Mouse (Mus musculus): ENCODE measurements around the gene Inpp5e. TPM values are rescaled to one million over a fixed set of nuclear protein-coding genes. Genes with fewer than 3 reads are reported as not detected.

Inpp5e gene
- polyA plus RNA-seq, 1 experiment from 2014 or later: 15.5 TPM

GRCm38 (mm10) chr2:26442843-26443242 lies 33.8 kb upstream of the Inpp5e start:
- H3K36me3 ChIP-seq: peaks cover 41% of the 10 kb centered on the region
- H3K27ac ChIP-seq (replicated peaks): no peak overlapping the region
- 83% methylated on average over 1 of the region's 1 CpGs for WGBS
- H3K27me3 ChIP-seq (replicated peaks): no peaks in the 10 kb centered on the region
- H3K4me3 ChIP-seq: peak overlapping the region; percentile 95; the same call in 1 of the 2 replicates
- H3K4me1 ChIP-seq: peaks cover 40% of the 10 kb centered on the region
- peak overlapping the region; percentile 94; the same call in 1 of the 2 replicates for H3K9ac ChIP-seq
- ATAC-seq (ENCODE audit: extremely low read depth, insufficient number of reproducible peaks, low FRiP score, low TSS enrichment): no peak
- H3K9me3 ChIP-seq: no peaks in the 10 kb centered on the region
- peak overlapping the region; percentile 91 for H3K4me2 ChIP-seq

GRCm38 (mm10) chr2:26441688-26442087 lies 32.7 kb upstream of the Inpp5e start:
- Histone ChIP-seq H3K4me3 (no peak overlapping the region), H3K27me3 (replicated peaks) (no peaks in the 10 kb centered on the region), H3K27ac (replicated peaks) (no peak overlapping the region), H3K4me1 (peaks cover 37% of the 10 kb centered on the region), H3K4me2 (no peak overlapping the region), H3K9ac (no peak overlapping the region), H3K9me3 (no peaks in the 10 kb centered on the region), H3K36me3 (peaks cover 51% of the 10 kb centered on the region)
- WGBS: 69% methylated on average over 5 of the region's 5 CpGs
- no peak for ATAC-seq (ENCODE audit: extremely low read depth, insufficient number of reproducible peaks, low FRiP score, low TSS enrichment)

GRCm38 (mm10) chr2:26441261-26441660 lies 32.3 kb upstream of the Inpp5e start:
- Histone ChIP-seq H3K9me3 (no peaks in the 10 kb centered on the region), H3K27ac (replicated peaks) (no peak overlapping the region), H3K4me1 (peaks cover 34% of the 10 kb centered on the region), H3K27me3 (replicated peaks) (no peaks in the 10 kb centered on the region), H3K4me3 (no peak overlapping the region), H3K4me2 (no peak overlapping the region), H3K36me3 (peaks cover 52% of the 10 kb centered on the region), H3K9ac (no peak overlapping the region)
- WGBS: 89% methylated on average over 4 of the region's 4 CpGs
- ATAC-seq (ENCODE audit: extremely low read depth, insufficient number of reproducible peaks, low FRiP score, low TSS enrichment): no peak

- H3K4me1 ChIP-seq: peaks cover 32% of the 10 kb centered on the region
- H3K27ac ChIP-seq (replicated peaks): no peak overlapping the region
- no peaks in the 10 kb centered on the region for H3K9me3 ChIP-seq
- no peak overlapping the region for H3K9ac ChIP-seq
- ATAC-seq (ENCODE audit: extremely low read depth, insufficient number of reproducible peaks, low FRiP score, low TSS enrichment): no peak
- H3K4me3 ChIP-seq: no peak overlapping the region
- H3K4me2 ChIP-seq: no peak overlapping the region
- H3K36me3 ChIP-seq: peaks cover 68% of the 10 kb centered on the region
- 86% methylated on average over 6 of the region's 6 CpGs for WGBS
- no peaks in the 10 kb centered on the region for H3K27me3 ChIP-seq (replicated peaks)
These were observed 30.7 kb upstream of the Inpp5e start for GRCm38 (mm10) chr2:26439671-26440070.

- Histone ChIP-seq H3K9ac (no peak overlapping the region), H3K4me2 (no peak overlapping the region), H3K4me1 (peaks cover 21% of the 10 kb centered on the region), H3K4me3 (no peak overlapping the region), H3K27me3 (replicated peaks) (no peaks in the 10 kb centered on the region), H3K27ac (replicated peaks) (no peak overlapping the region), H3K36me3 (peaks cover 81% of the 10 kb centered on the region), H3K9me3 (no peaks in the 10 kb centered on the region)
- ATAC-seq (ENCODE audit: extremely low read depth, insufficient number of reproducible peaks, low FRiP score, low TSS enrichment): no peak
- WGBS: 89% methylated on average over 7 of the region's 7 CpGs
These were observed 29.4 kb upstream of the Inpp5e start for GRCm38 (mm10) chr2:26438373-26438772.

- 0 out of 2 replicates have a peak overlapping the region, but pooled peaks have one; percentile 2 for H3K9ac ChIP-seq
- H3K4me2 ChIP-seq: no peak overlapping the region
- H3K4me1 ChIP-seq: peaks cover 14% of the 10 kb centered on the region; the same call in 1 of the 2 replicates
- H3K36me3 ChIP-seq: peaks cover 92% of the 10 kb centered on the region
- no peaks in the 10 kb centered on the region for H3K9me3 ChIP-seq
- 56% methylated on average over 4 of the region's 4 CpGs for WGBS
- no peak overlapping the region for H3K27ac ChIP-seq (replicated peaks)
- no peak overlapping the region for H3K4me3 ChIP-seq
- H3K27me3 ChIP-seq (replicated peaks): no peaks in the 10 kb centered on the region
- no peak for ATAC-seq (ENCODE audit: extremely low read depth, insufficient number of reproducible peaks, low FRiP score, low TSS enrichment)
These were observed 28.2 kb upstream of the Inpp5e start for GRCm38 (mm10) chr2:26437221-26437620.

- Histone ChIP-seq H3K9ac (no peak overlapping the region), H3K4me3 (no peak overlapping the region), H3K27ac (replicated peaks) (no peak overlapping the region), H3K9me3 (no peaks in the 10 kb centered on the region), H3K27me3 (replicated peaks) (no peaks in the 10 kb centered on the region), H3K36me3 (peaks cover 94% of the 10 kb centered on the region), H3K4me2 (no peak overlapping the region), H3K4me1 (peaks cover 14% of the 10 kb centered on the region; the same call in 1 of the 2 replicates)
- 86% methylated on average over 7 of the region's 7 CpGs for WGBS
- ATAC-seq (ENCODE audit: extremely low read depth, insufficient number of reproducible peaks, low FRiP score, low TSS enrichment): no peak
These were observed 26.0 kb upstream of the Inpp5e start for GRCm38 (mm10) chr2:26434791-26435572.

- WGBS: 96% methylated on average over 5 of the region's 5 CpGs
- H3K9me3 ChIP-seq: no peaks in the 10 kb centered on the region
- no peak overlapping the region for H3K27ac ChIP-seq (replicated peaks)
- H3K4me1 ChIP-seq: no peaks in the 10 kb centered on the region
- peaks cover 98% of the 10 kb centered on the region for H3K36me3 ChIP-seq
- ATAC-seq (ENCODE audit: extremely low read depth, insufficient number of reproducible peaks, low FRiP score, low TSS enrichment): no peak
- H3K27me3 ChIP-seq (replicated peaks): no peaks in the 10 kb centered on the region
- H3K9ac ChIP-seq: no peak overlapping the region
- H3K4me3 ChIP-seq: no peak overlapping the region
- no peak overlapping the region for H3K4me2 ChIP-seq
These were observed 20.8 kb upstream of the Inpp5e start for GRCm38 (mm10) chr2:26429851-26430250.

GRCm38 (mm10) chr2:26424541-26424940 lies 15.5 kb upstream of the Inpp5e start:
- H3K9me3 ChIP-seq: no peaks in the 10 kb centered on the region
- H3K4me3 ChIP-seq: no peak overlapping the region
- no peak overlapping the region for H3K27ac ChIP-seq (replicated peaks)
- H3K36me3 ChIP-seq: peaks cover 99% of the 10 kb centered on the region
- H3K4me2 ChIP-seq: no peak overlapping the region
- no peak for ATAC-seq (ENCODE audit: extremely low read depth, insufficient number of reproducible peaks, low FRiP score, low TSS enrichment)
- 90% methylated on average over 2 of the region's 2 CpGs for whole genome bisulfite sequencing
- 0 out of 2 replicates have a peak, but pooled peaks cover 4% of the 10 kb centered on the region for H3K4me1 ChIP-seq
- H3K27me3 ChIP-seq (replicated peaks): no peaks in the 10 kb centered on the region
- no peak overlapping the region for H3K9ac ChIP-seq

- 0 out of 2 replicates have a peak, but pooled peaks cover 4% of the 10 kb centered on the region for H3K4me1 ChIP-seq
- no peak overlapping the region for H3K4me2 ChIP-seq
- no peak overlapping the region for H3K27ac ChIP-seq (replicated peaks)
- H3K9me3 ChIP-seq: no peaks in the 10 kb centered on the region
- no peaks in the 10 kb centered on the region for H3K27me3 ChIP-seq (replicated peaks)
- H3K36me3 ChIP-seq: peaks cover 99% of the 10 kb centered on the region
- WGBS: 83% methylated on average over 1 of the region's 1 CpGs
- ATAC-seq (ENCODE audit: extremely low read depth, insufficient number of reproducible peaks, low FRiP score, low TSS enrichment): no peak
- no peak overlapping the region for H3K9ac ChIP-seq
- no peak overlapping the region for H3K4me3 ChIP-seq
These were observed 14.1 kb upstream of the Inpp5e start for GRCm38 (mm10) chr2:26423086-26423485.

GRCm38 (mm10) chr2:26421969-26422368 lies 13.0 kb upstream of the Inpp5e start:
- H3K4me3 ChIP-seq: no peak overlapping the region
- no peak overlapping the region for H3K4me2 ChIP-seq
- H3K27ac ChIP-seq (replicated peaks): no peak overlapping the region
- H3K4me1 ChIP-seq: 0 out of 2 replicates have a peak, but pooled peaks cover 4% of the 10 kb centered on the region
- H3K36me3 ChIP-seq: peaks cover 99% of the 10 kb centered on the region
- H3K9ac ChIP-seq: no peak overlapping the region
- H3K27me3 ChIP-seq (replicated peaks): no peaks in the 10 kb centered on the region
- ATAC-seq (ENCODE audit: extremely low read depth, insufficient number of reproducible peaks, low FRiP score, low TSS enrichment): no peak
- H3K9me3 ChIP-seq: no peaks in the 10 kb centered on the region
- WGBS: 86% methylated on average over 2 of the region's 2 CpGs

GRCm38 (mm10) chr2:26418120-26418519 lies 9.1 kb upstream of the Inpp5e start:
- Histone ChIP-seq H3K4me3 (no peak overlapping the region), H3K9me3 (no peaks in the 10 kb centered on the region), H3K4me1 (0 out of 2 replicates have a peak, but pooled peaks cover 2% of the 10 kb centered on the region), H3K27ac (replicated peaks) (no peak overlapping the region), H3K4me2 (no peak overlapping the region), H3K9ac (no peak overlapping the region), H3K36me3 (peaks cover 100% of the 10 kb centered on the region), H3K27me3 (replicated peaks) (no peaks in the 10 kb centered on the region)
- 80% methylated on average over 1 of the region's 1 CpGs for WGBS
- no peak for ATAC-seq (ENCODE audit: extremely low read depth, insufficient number of reproducible peaks, low FRiP score, low TSS enrichment)
